Mouse (Mus musculus) neutrophil, adult 59 days (primary cell): ENCODE measurements around the gene Zfp595. TPM values are rescaled to one million over a fixed set of nuclear protein-coding genes. Genes with fewer than 3 reads are reported as not detected.

Source experiments
- total RNA-seq, 2 experiments: library from RNA; stranded (reverse); gene quantifications; 1 replicate in 1 of 2; 2 replicates in 1 of 2; pipeline ENCODE4 v1.2.4; 2023

Gene Zfp595
- total RNA-seq: 1 to 10 TPM; 6.3 to 6.6 TPM

DNA sequence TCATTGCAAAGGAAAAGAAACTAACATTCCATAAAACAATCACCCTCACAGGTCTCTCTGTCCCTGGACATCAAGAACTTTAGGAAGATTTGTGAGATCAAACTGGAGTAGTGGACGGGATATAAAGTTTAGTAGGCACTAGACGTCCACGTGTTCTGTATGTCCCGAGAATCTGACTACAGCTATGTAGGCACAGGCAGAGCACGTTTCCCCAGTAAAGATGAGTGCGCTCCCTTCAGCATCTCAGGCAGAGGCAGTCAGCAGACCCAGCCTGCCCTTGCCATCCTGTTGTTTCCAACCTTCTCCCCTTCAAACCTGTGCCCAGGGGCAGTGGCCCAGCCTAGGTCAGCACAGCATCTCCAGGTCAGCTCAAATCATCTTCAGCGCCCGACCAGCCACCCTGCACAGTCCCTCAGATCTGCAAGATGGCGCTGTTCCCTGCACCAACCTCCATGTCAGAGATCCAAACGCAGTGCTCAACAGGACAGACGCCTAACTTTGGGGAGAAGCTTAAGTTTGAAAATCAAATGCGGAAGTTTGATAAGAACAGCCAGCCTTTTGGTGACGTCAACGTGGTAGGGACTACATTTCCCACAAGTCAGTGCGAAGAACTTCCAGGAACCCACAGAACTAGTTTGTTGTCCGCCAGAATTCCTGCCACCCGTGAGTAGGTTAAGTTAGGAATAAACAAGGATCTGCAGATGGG lies at the start of gene Zfp595:
Gene Zfp595, minus strand, starts transcription at position 552 of the 706 bp plus-strand sequence.

DNA sequence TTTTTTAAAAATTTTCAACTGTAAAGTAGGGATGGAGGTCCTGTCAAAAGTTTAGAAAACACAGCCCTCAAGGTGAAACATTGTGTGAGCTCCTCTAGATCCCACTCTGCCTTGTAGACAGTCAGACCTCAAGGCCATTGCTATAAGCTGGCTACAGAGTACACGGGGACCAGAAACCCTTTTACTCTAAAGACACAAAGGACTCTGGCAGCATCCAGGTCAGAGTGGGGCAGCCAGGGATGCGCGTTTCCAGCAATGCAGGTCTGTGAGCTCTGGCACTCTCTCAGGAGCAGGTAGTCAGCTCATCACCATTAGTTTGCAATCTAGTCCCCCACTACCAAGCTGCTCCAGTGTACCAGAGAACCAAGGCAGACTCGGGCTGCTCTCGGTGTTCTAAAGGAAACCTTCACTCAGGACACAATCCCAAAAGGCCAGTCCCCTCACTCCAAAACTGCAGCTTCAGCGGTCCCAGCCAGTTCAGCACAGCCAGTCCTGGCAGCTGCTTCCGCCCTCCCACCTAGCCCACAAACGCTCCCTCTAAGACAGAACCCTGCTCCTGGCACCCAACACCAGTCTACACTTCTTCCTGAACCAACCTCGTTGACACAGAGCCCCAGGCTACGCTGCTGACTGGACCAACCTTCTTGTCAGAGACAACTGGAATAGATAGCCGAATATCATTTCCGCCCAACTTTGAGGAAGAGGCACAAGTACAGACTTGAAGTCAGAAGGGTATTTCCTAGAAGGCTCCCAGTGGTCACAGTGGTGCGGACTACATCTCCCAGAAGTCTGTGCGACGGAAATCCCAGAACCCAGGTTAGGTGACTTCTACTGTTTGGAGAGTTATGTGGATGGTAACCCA lies 42.9 kb upstream of the Zfp595 start, which contains the start of the genes Gm28041 and Zfp456:
Gene Gm28041, minus strand, starts transcription at position 684 of the 862 bp plus-strand sequence.
Gene Zfp456, minus strand, starts transcription at position 761 of the 862 bp plus-strand sequence.

DNA sequence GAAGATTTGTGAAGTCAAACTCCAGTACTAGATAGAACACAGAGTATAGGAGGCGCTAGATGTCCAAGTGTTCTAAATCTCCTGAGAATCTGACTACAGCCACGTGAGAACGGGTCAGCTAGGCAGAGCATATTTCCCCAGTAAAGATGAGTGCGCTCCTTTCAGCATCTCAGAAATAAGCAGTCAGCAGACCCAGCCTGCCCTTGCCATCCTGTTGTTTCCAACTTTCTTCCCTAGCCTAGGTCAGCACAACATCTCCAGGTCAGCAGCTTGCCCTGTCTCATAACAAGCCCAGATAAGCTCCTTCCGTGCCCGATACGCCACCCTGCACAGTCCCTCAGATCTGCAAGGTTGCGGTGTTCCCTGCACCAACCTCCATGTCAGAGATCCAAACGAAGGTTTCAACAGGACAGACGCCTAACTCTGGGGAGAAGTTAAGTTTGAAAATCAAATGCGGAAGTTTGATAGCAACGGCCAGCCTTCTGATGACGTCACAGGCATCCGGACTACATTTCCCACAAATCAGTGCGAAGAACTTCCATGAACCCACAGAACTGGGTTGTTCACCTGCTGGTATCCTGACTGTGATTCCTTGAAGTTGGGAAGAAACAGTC lies 27.9 kb upstream of the Zfp595 start, which contains the start of the genes Gm28044 and Zfp953:
Gene Gm28044, minus strand, starts transcription at position 406 of the 614 bp plus-strand sequence.
Gene Zfp953, minus strand, starts transcription at position 475 of the 614 bp plus-strand sequence.

DNA sequence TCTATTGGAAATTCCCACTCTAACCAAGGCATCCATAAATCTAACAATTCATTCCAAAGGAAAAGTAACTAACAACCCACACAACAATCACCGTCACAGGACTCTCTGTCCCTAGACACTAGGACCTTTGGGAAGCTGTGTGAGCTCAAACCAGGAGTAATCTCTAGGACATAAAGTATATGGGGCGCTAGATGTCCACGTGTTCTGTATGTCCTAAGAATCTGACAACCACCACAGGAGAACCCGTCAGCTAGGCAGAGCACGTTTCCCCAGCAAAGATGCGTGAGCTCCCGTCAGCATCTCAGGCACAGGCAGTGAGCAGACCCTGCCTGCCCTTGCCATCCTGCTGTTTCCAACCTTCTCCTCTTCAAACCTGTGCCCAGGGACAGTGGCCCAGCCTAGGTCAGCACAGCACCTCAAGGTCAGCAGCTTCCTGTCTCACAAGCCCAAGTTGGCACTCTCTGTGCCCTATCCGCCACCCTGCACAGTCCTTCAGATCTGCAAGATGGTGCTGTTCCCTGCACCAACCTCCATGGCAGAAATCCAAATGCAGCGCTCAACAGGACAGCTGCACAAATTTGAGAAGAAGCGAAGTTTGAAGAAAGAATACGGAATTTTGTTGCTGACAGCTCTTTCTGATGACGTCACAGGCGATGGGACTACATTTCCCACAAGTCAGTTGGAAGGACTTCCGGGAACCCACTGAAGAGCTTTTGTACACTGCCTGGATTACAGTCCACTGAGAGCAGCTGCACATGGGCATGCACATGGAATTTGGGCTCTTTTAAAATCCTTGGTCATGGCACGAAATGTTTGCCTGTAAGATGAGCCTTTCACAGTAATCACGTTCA lies 26.3 kb downstream of the Zfp595 start, which contains the start of gene Zfp457:
Gene Zfp457, minus strand, starts transcription at position 664 of the 851 bp plus-strand sequence.

DNA sequence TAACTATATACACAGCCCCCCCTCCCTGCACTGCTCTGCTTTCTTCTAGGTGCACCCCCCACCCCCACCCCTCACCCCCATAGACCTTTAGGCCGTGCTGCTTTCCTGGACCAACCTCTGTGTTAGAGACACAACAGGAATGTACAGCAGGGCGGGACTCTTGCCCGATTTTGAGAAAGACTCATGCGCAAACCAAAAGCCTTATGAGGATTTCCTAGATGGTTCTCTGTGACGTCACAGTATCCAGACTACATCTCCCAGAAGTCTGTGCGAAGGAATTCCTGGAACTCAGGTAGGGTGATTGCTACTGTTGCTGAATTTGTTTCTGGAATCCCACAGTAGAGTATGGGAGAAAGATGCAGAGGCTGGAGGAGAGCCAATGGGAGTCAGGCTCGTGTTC lies 54.1 kb downstream of the Zfp595 start, which contains the start of gene Zfp458:
Gene Zfp458, minus strand, starts transcription at position 153 of the 400 bp plus-strand sequence.

Other genes with a start within 250 kb of the Zfp595 start
- not detected for gene Zfp708, start 234.6 kb downstream of the Zfp595 start, total RNA-seq
- gene Gm28557, start 224.0 kb downstream of the Zfp595 start, total RNA-seq: 1 to 10 TPM; 1.1 to 1.8 TPM
- gene Rslcan18, start 216.3 kb downstream of the Zfp595 start, total RNA-seq: not detected
- 1 to 10 TPM; 1.8 to 1.9 TPM for gene Zfp759, start 210.9 kb downstream of the Zfp595 start, total RNA-seq
- 1 to 10 TPM; 1.7 TPM for gene Rsl1, start 159.4 kb downstream of the Zfp595 start, total RNA-seq
- under 1 TPM; 0.64 to 0.93 TPM for gene Zfp455, start 138.1 kb downstream of the Zfp595 start, total RNA-seq
- gene Zfp458, start 54.1 kb downstream of the Zfp595 start, total RNA-seq: 1 to 10 TPM; 1.4 to 1.5 TPM
- under 1 TPM; 0.60 TPM for gene Zfp457, start 26.1 kb downstream of the Zfp595 start, total RNA-seq
- gene Gm28044, start 28.0 kb upstream of the Zfp595 start, total RNA-seq: under 1 TPM in 1 of 2 experiments, not detected in 1; 0.88 TPM
- 1 to 10 TPM; 5.9 to 6.6 TPM for gene Zfp953, start 28.0 kb upstream of the Zfp595 start, total RNA-seq
- 1 to 10 TPM in 1 of 2 experiments, not detected in 1; 3.5 TPM for gene Gm28041, start 43.2 kb upstream of the Zfp595 start, total RNA-seq
- 1 to 10 TPM in 1 of 2 experiments, under 1 TPM in 1; 0.84 to 1.8 TPM for gene Zfp456, start 43.2 kb upstream of the Zfp595 start, total RNA-seq
- gene Zfp429, start 67.2 kb upstream of the Zfp595 start, total RNA-seq: 1 to 10 TPM; 2.4 to 5.7 TPM
- 1 to 10 TPM in 1 of 2 experiments, under 1 TPM in 1; 0.22 to 1.1 TPM for gene Zfp459, start 88.8 kb upstream of the Zfp595 start, total RNA-seq
- 1 to 10 TPM; 3.2 to 4.1 TPM for gene Zfp874a, start 119.1 kb upstream of the Zfp595 start, total RNA-seq
- gene Zfp874b, start 151.7 kb upstream of the Zfp595 start, total RNA-seq: 1 to 10 TPM; 5.7 to 6.2 TPM
- gene Zfp58, start 168.0 kb upstream of the Zfp595 start, total RNA-seq: 1 to 10 TPM; 4.1 to 5.2 TPM
- not detected for gene Gm26965, start 193.6 kb upstream of the Zfp595 start, total RNA-seq
- gene Zfp87, start 193.6 kb upstream of the Zfp595 start, total RNA-seq: 10 to 100 TPM; 12.9 to 15.0 TPM
- gene Zfp748, start 221.3 kb upstream of the Zfp595 start, total RNA-seq: 1 to 10 TPM; 4.2 to 5.4 TPM